Mouse (Mus musculus) natural killer cell, adult 2 months (primary cell): ENCODE data around the gene Lrrc31.

Experiments
- DNase-seq, 2 experiments: peaks; one replicate each; pipeline ENCODE4 v3.0.0; 2022; ENCODE audit warnings: low spot score in 2 of 2

Gene Lrrc31

DNA sequence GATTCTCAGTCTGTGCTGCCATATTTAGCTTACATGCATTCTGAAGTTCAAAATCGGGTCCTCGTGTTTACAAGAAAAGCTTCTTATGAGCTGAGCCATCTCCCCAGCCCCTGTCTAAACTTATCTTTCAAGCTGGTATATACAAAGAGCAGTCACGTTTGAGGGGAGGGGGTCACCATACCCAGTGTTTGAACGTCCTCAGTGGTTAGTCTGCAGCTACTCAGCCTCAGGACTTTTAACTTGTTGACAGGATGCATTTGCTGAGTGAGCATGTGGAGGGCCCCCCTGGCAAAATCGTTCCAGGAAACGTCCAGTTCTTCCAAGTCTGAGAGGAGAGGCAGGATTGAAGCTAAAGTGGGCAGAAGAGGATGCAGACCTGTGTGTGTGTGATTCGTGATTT is 8.7 kb downstream of the Lrrc31 start:
- DNase-seq, result no peak

- no peak for DNase-seq
Observed at GRCm38 (mm10) chr3:30687216-30687615, 12.4 kb downstream of the Lrrc31 start.

DNA sequence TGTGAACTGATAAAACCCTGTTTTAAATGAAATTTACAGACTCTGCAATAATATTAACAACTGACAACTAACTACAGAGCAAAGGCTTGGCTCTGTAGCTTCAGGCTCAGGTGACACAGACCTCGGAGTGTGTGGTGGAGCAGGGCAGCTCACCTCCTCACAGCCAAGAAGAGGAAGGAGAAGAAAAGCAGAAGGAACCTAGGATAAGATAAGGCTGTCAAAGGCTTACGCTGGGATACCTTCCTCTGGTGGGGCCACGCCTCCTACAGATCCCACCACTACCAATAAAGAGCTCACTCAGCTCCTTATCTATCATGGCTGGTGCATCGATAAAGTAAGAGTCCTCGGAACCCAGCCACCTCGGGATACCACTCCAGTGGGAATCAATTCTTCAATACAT is 16.5 kb downstream of the Lrrc31 start:
- no peak for DNase-seq

- DNase-seq, result no peak
Observed at GRCm38 (mm10) chr3:30658486-30658885, 41.2 kb downstream of the Lrrc31 start.

DNA sequence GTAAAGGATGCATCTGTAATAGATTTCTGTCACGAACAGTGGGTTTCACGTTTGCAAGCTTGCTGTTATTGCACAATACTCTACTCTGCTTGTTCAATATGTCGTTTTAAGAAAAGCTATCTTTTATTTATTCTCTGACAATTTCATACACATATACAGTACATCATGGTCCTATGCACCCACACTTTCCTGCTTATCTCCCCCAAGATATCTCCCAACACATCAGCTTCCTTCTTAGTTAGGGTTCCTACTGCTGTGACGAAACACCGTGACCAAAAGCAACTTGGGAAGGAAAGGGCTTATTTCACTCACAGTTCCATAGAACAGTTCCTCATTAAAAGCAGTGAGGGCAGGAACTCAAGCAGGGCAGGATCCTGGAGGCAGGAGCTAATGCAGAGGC is 43.7 kb downstream of the Lrrc31 start:
- DNase-seq, result no peak

- DNase-seq, result no peak
Observed at GRCm38 (mm10) chr3:30650062-30650841, 49.4 kb downstream of the Lrrc31 start.

DNA sequence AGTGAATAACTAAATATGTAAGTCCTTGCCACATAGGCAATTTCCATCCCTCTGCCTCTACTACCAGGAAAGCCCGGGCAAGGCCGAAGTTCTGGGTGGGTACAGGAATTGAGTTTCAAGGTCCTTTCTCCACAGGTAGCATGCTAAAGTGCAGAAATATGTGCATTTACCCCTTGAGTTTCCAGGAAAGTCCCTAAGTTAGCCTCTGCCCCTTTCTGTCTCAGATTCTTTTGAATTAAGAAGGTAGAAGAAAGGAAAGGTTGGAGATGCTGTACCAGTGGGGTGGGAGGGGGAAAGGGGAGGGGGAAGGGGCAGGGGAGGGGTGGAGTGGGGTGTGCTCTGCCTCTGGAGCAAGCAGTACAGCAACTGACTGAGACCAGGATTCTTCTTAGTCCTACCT is 51.2 kb downstream of the Lrrc31 start:
- DNase-seq, result no peak

DNA sequence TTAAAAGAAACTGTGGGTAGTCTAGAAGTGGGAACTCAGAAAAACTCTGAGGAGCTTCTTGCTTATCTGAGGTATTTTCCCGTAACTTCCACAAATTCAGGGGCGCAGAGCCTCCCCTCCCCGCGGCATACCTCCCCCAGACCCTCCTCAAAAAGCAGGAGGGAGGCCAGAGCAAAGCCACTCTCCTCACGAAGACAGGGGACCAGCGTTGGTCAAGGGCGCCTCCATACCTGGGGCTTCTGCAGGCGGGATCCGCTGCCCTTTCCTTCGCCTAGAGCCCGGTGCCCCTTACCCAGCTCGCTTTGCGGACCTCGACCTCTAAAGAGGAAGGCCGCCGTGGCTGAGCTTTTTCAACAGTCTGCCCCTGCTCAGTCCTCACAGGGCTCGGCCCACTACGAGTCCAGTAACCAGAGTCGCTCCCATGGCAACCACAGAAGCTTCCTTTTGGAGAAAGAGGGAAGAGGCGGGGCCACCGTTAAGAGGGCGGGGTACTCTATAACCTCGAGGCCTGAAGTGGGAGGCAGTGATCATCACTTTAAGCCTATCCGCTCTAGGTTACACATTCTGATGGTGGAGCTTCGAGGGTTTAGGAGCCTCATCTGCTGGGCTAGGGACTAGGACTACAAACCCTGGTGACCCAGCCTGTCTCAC is 52.1 kb downstream of the Lrrc31 start, which contains the start of gene Lrrc34:
TSS of gene Lrrc34 (minus strand) at position 430 of the 651 bp plus-strand sequence.
- no peak for DNase-seq

DNA sequence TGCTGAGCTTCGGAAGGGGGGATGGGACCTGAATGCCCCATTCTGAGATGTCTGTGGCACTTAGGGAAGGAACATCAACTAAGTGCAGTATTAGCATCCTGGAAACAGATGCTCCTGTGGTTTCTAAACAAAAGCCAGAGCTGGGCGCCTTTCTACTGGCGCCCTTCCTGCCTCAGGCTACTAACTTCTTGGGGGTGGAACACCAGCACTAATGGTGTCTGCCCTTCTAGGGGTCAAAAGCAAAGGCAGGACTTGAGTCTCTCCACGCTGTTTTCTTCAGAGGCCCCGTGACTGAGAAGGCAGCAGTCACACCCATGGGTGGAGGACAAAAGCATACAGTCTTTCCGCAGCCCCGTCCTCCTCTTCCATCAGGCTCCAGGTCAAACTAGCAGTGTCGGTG is 52.9 kb downstream of the Lrrc31 start:
- DNase-seq, result no peak

DNA sequence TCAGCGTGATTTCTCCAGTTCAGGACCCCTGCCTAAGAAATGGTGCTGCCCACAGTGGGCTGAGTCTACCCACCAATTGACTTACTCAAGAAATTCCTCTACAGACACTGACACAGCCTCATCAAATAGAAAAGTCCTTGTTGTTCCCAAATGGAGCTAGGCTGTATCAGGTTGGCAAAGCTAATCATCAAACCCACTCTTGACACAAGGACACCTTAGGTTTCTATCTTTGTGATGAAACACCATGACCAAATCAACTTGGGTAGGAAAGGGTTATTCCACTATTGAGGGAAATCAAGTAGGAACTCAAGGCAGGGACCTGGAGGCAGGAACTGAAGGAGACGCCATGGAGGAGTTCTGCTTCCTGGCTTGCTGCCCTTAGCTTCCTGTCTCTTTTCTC is 55.4 kb downstream of the Lrrc31 start, which contains the start of gene Lrriq4:
TSS of gene Lrriq4 (plus strand) at position 301 of the 400 bp plus-strand sequence.
- no peak for DNase-seq

DNA sequence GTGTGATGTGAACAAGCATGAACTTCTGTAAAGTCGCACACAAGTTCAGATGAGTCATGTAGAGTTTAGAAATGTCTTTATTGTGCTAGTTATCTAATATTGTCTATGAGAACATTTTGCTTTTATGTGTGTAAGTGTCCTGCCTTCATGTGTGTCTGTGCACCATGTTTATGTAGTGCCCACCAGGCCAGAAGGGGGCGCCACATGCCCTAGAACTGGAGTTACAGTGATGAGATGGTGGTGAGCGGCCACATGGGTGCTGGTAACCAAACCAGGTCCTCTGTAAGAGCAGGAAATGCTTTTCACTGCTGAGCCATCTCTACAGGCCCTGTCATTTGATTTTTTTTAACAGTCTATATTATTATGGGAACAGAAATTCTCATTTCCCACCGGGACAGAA is 64.0 kb downstream of the Lrrc31 start:
- no peak for DNase-seq

GRCm38 (mm10) chr3:30633681-30634080 is 66.0 kb downstream of the Lrrc31 start:
- DNase-seq, result no peak
